Mouse (Mus musculus) adrenal gland, postnatal 14 days (tissue): Measurements from ENCODE around the gene Ntn4. TPM values are rescaled to one million over a fixed set of nuclear protein-coding genes. Genes with fewer than 3 reads are reported as not detected.

Experiments used
- DNase-seq: peaks from one replicate; pipeline ENCODE4 v3.0.0; 2021; ENCODE audit warnings: mixed read lengths
- total RNA-seq: library from RNA; stranded (reverse); gene quantifications from 2 replicates; pipeline ENCODE4 v1.2.3, GENCODE M21; 2021

Gene Ntn4
- total RNA-seq, 1 experiment from 2014 or later, result 12.1 TPM

GRCm38 (mm10) chr10:93641821-93642746 lies 1.6 kb downstream of the Ntn4 start:
- peak; percentile 38 for DNase-seq

- DNase-seq, result no peak
These were observed 2.4 kb downstream of the Ntn4 start for GRCm38 (mm10) chr10:93642897-93643296.

- DNase-seq, result no peak
These were observed 4.0 kb downstream of the Ntn4 start for GRCm38 (mm10) chr10:93644451-93644941.

GRCm38 (mm10) chr10:93647655-93648561 lies 7.4 kb downstream of the Ntn4 start:
- DNase-seq, result peak; percentile 45

GRCm38 (mm10) chr10:93648598-93649102 lies 8.2 kb downstream of the Ntn4 start:
- no peak for DNase-seq

GRCm38 (mm10) chr10:93649127-93649526 lies 8.6 kb downstream of the Ntn4 start:
- DNase-seq, result no peak

- no peak for DNase-seq
These were observed 9.1 kb downstream of the Ntn4 start for GRCm38 (mm10) chr10:93649600-93649999.

GRCm38 (mm10) chr10:93653322-93653721 lies 12.8 kb downstream of the Ntn4 start:
- DNase-seq, result no peak

- DNase-seq, result no peak
These were observed 14.9 kb downstream of the Ntn4 start for GRCm38 (mm10) chr10:93655428-93655827.

- no peak for DNase-seq
These were observed 19.3 kb downstream of the Ntn4 start for GRCm38 (mm10) chr10:93659792-93660191.

- peak; percentile 22 for DNase-seq
These were observed 21.0 kb downstream of the Ntn4 start for GRCm38 (mm10) chr10:93661348-93661991.

GRCm38 (mm10) chr10:93662018-93662417 lies 21.5 kb downstream of the Ntn4 start:
- DNase-seq, result no peak

- no peak for DNase-seq
These were observed 25.7 kb downstream of the Ntn4 start for GRCm38 (mm10) chr10:93666222-93666621.

GRCm38 (mm10) chr10:93666996-93667395 lies 26.5 kb downstream of the Ntn4 start:
- DNase-seq, result no peak

- DNase-seq, result peak; percentile 11
These were observed 32.4 kb downstream of the Ntn4 start for GRCm38 (mm10) chr10:93672646-93673479.

GRCm38 (mm10) chr10:93679191-93680007 lies 38.9 kb downstream of the Ntn4 start:
- peak; percentile 70 for DNase-seq

- no peak for DNase-seq
These were observed 40.3 kb downstream of the Ntn4 start for GRCm38 (mm10) chr10:93680680-93681377.

- no peak for DNase-seq
These were observed 41.8 kb downstream of the Ntn4 start for GRCm38 (mm10) chr10:93682185-93682747.

GRCm38 (mm10) chr10:93683185-93683584 lies 42.7 kb downstream of the Ntn4 start:
- DNase-seq, result no peak
